8 mouse cellular contexts compared by ENCODE assay signal in the genomic region with DNA sequence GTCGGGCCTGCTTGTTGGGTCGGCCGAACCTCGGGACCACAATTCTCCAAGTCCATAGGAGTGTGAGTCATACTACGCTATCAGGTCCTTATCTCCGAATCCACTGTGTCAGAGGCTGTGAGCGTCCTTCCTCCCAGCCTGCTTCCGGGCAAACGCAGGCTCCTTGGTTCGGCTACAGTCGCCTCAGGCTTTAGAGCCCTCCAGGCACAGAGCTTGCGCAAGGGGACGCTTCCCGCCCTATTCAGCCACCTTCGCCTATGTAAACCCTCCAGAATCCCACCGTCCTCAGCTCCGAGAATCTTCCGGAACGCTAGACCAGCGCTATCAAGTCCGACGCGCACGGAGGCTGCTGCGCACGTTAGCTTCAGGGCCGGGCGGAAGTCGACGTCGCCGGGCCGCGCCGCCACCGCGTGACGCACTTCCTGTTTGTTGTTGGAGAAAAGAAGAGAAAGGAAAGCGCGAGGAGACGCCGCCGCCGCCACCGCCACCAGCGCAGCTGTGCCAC. TPM values are rescaled to one million over a fixed set of nuclear protein-coding genes. Genes with fewer than 3 reads are reported as not detected.
DNase-seq lines count a peak whose midpoint lies in the region; ATAC-seq and TF ChIP-seq lines count a peak whose summit lies in the region.

Dnajb6 (plus strand) TSS at position 132 of the 505 bp plus-strand sequence.
Gm5129 (minus strand) TSS at position 380 of the 505 bp plus-strand sequence.

- H3K27me3 ChIP-seq in MEL (ENCODE audit: control insufficient read depth in 1 of 2, insufficient read depth in 2 of 2, low read length in 2 of 2), result no peaks in the 10 kb centered on the region
- H3K27me3 ChIP-seq in cerebellum, adult 2 months (ENCODE audit: control insufficient read depth, insufficient read depth, low read length), result no peaks in the 10 kb centered on the region
- H3K27me3 ChIP-seq in lung, embryonic 16.5 days (ENCODE audit: control insufficient read depth, insufficient read depth, low read depth, low read length), result no peaks in the 10 kb centered on the region

- ATAC-seq in hematopoietic stem cell, adult 5-6 weeks (replicated peaks in 1 of 2; ENCODE audit: insufficient read depth in 1 of 2, low FRiP score in 2 of 2, low TSS enrichment in 1 of 2, low read depth in 1 of 2, poor library complexity in 2 of 2, severe bottlenecking in 2 of 2), result peak; percentile 80 to 90
- ATAC-seq in lung, embryonic 16.5 days (ENCODE audit: low read depth), result peak; percentile 97

- peak within 1 kb of the TSS; percentile 90 for H3K9ac ChIP-seq in MEL (ENCODE audit: control insufficient read depth, low read depth, low read length, poor library complexity, severe bottlenecking)
- H3K9ac ChIP-seq in lung, embryonic 16.5 days (ENCODE audit: low read length), result peak within 1 kb of the TSS; percentile 98

- H3K79me2 ChIP-seq in MEL (ENCODE audit: control insufficient read depth, insufficient read depth, low read length, poor library complexity), result peaks cover 46% of the 10 kb centered on the region

- no peaks in the 10 kb centered on the region for H3K9me3 ChIP-seq in MEL (replicated peaks; ENCODE audit: insufficient read depth, low read length)
- no peaks in the 10 kb centered on the region for H3K9me3 ChIP-seq in lung, embryonic 16.5 days (ENCODE audit: control insufficient read depth, low read length)

- H3K4me1 ChIP-seq in MEL (ENCODE audit: control insufficient read depth in 1 of 2, insufficient read depth in 2 of 2, low read length in 2 of 2), result peaks cover 1 to 21% of the 10 kb centered on the region in 2 experiments; a peak in 3 of 4 replicates
- no peaks in the 10 kb centered on the region; the same call in 1 of the 2 replicates for H3K4me1 ChIP-seq in cerebellum, adult 2 months (ENCODE audit: control insufficient read depth, insufficient read depth, low read length)
- peaks cover 9% of the 10 kb centered on the region for H3K4me1 ChIP-seq in lung, embryonic 16.5 days (replicated peaks; ENCODE audit: control insufficient read depth, insufficient read depth, low read length)

- TF ChIP-seq EP300 in MEL (IDR thresholded peaks at IDR 0.05; ENCODE audit: low read depth in 1 of 2, low read length in 2 of 2), result peak; percentile 52 to 79; a peak in 3 of 4 replicates

- TF ChIP-seq RAD21 in MEL (IDR thresholded peaks at IDR 0.05; ENCODE audit: low read depth, low read length), result no peak

- peak within 1 kb of the TSS; percentile 84 for H3K4me2 ChIP-seq in lung, embryonic 16.5 days (ENCODE audit: low read depth, low read length)

- DNase-seq in MEL (ENCODE audit: low read depth, low spot score), result peak; percentile 99
- peak; percentile 96 to 99 for DNase-seq in cerebellum, adult 2 months
- DNase-seq in forelimb bud, embryonic 11.5 days (ENCODE audit: low read depth, low spot score), result peak; percentile 89
- DNase-seq in layer of hippocampus, adult 9-10 months (ENCODE audit: low spot score), result peak; percentile 95
- peak; percentile 96 for DNase-seq in ovary, postnatal 10 days (ENCODE audit: low spot score)
- peak; percentile 95 to 98 for DNase-seq in thymus, postnatal 10 days (ENCODE audit: low spot score in 2 of 2)

- under 1% methylated on average over 46 of the region's 46 CpGs for WGBS in cerebellum, adult 2 months
- under 1% methylated on average over 46 of the region's 46 CpGs for whole genome bisulfite sequencing in lung, embryonic 16.5 days

- peaks cover 0 to 22% of the 10 kb centered on the region in 2 experiments; a peak in 2 of 4 replicates for H3K36me3 ChIP-seq in MEL (ENCODE audit: control insufficient read depth in 1 of 2, insufficient read depth in 2 of 2, low read length in 2 of 2)
- no peaks in the 10 kb centered on the region for H3K36me3 ChIP-seq in lung, embryonic 16.5 days (ENCODE audit: control insufficient read depth, insufficient read depth, low read length)

- H3K27ac ChIP-seq in MEL (ENCODE audit: control insufficient read depth, low read depth, low read length), result peak within 1 kb of the TSS; percentile 98
- peak within 1 kb of the TSS; percentile 98 for H3K27ac ChIP-seq in cerebellum, adult 2 months (ENCODE audit: insufficient read depth, low read length)
- peak within 1 kb of the TSS; percentile 99 for H3K27ac ChIP-seq in lung, embryonic 16.5 days (ENCODE audit: low read length)

- H3K4me3 ChIP-seq in MEL (ENCODE audit: control insufficient read depth in 1 of 2, insufficient read depth in 1 of 2, low read depth in 2 of 2, low read length in 2 of 2), result peak within 1 kb of the TSS; percentile 77 to 82
- peak within 1 kb of the TSS; percentile 98 for H3K4me3 ChIP-seq in cerebellum, adult 2 months (replicated peaks; ENCODE audit: insufficient read depth, low read depth, low read length)
- H3K4me3 ChIP-seq in lung, embryonic 16.5 days (ENCODE audit: low read length), result peak within 1 kb of the TSS; percentile 98

- TF ChIP-seq POLR2A in MEL (IDR thresholded peaks at IDR 0.05; ENCODE audit: control insufficient read depth in 1 of 2, insufficient read depth in 1 of 2, low read depth in 1 of 2, low read length in 2 of 2, poor library complexity in 1 of 2), result peak; percentile 87 to 95
- TF ChIP-seq POLR2A in cerebellum, adult 2 months (IDR thresholded peaks at IDR 0.05; ENCODE audit: borderline replicate concordance, insufficient read depth, low read length), result peak; percentile 94

- no peak for TF ChIP-seq CTCF in MEL (IDR thresholded peaks at IDR 0.05 in 2 of 3, conservative IDR thresholded peaks at IDR 0.05 in 1 of 3; ENCODE audit: control insufficient read depth in 1 of 3, insufficient read depth in 1 of 3, low read depth in 2 of 3, low read length in 3 of 3, poor library complexity in 1 of 3, severe bottlenecking in 1 of 3)
- TF ChIP-seq CTCF in cerebellum, adult 2 months (IDR thresholded peaks at IDR 0.05; ENCODE audit: borderline replicate concordance, insufficient read depth, low read depth, low read length), result no peak

TF ChIP-seq in MEL, 35 proteins besides CTCF, POLR2A, EP300 and RAD21 (continues in another document):
- TF ChIP-seq TBP (IDR thresholded peaks at IDR 0.05; ENCODE audit: low read depth, low read length) (peak; percentile 77), HCFC1 (IDR thresholded peaks at IDR 0.05; ENCODE audit: low read depth, low read length) (peak; percentile 96), GABPA (IDR thresholded peaks at IDR 0.05; ENCODE audit: low read depth, low read length) (peak; percentile 64; the same call in 1 of the 2 replicates), JUND (IDR thresholded peaks at IDR 0.05; ENCODE audit: low read depth, low read length) (peak; percentile 95), ZC3H11A (IDR thresholded peaks at IDR 0.05; ENCODE audit: low read depth, low read length) (no peak), NELFE (IDR thresholded peaks at IDR 0.05; ENCODE audit: low read depth, low read length) (peak; percentile 96), BHLHE40 (IDR thresholded peaks at IDR 0.05; ENCODE audit: borderline replicate concordance, low read depth, low read length) (no peak), NRF1 (IDR thresholded peaks at IDR 0.05; ENCODE audit: insufficient read depth, low read depth, low read length, poor library complexity, severe bottlenecking) (peak; percentile 79), MAX (IDR thresholded peaks at IDR 0.05; ENCODE audit: low read length) (peak; percentile 75), MAZ (IDR thresholded peaks at IDR 0.05; ENCODE audit: low read depth, low read length) (no peak; the same call in 1 of the 2 replicates), MEF2A (IDR thresholded peaks at IDR 0.05; ENCODE audit: extremely low read depth, insufficient replicate concordance, low read depth, low read length, poor library complexity, severe bottlenecking) (no peak), ZKSCAN1 (IDR thresholded peaks at IDR 0.05; ENCODE audit: low read depth, low read length) (no peak), UBTF (IDR thresholded peaks at IDR 0.05; ENCODE audit: borderline replicate concordance, insufficient read depth, low read depth, low read length) (0 out of 2 replicates have a peak, but pooled peaks have one; percentile 37), MYC (IDR thresholded peaks at IDR 0.05; ENCODE audit: low read depth, low read length) (peak; percentile 91), USF1 (IDR thresholded peaks at IDR 0.05; ENCODE audit: low read depth, low read length) (peak; percentile 50; the same call in 1 of the 2 replicates), CHD2 (IDR thresholded peaks at IDR 0.05; ENCODE audit: low read length) (no peak), GATA1 (IDR thresholded peaks at IDR 0.05; ENCODE audit: low read depth, low read length) (peak; percentile 96), SIN3A (IDR thresholded peaks at IDR 0.05; ENCODE audit: low read length) (peak; percentile 97), E2F4 (IDR thresholded peaks at IDR 0.05; ENCODE audit: borderline replicate concordance, low read depth, low read length) (peak; percentile 61; the same call in 1 of the 2 replicates), KAT2A (conservative IDR thresholded peaks at IDR 0.05; ENCODE audit: low read depth, low read length) (peak; percentile 87), TAL1 (IDR thresholded peaks at IDR 0.05; ENCODE audit: low read length) (peak; percentile 30; the same call in 1 of the 2 replicates), SMC3 (IDR thresholded peaks at IDR 0.05; ENCODE audit: low read depth, low read length) (no peak), MYB (IDR thresholded peaks at IDR 0.05; ENCODE audit: low read depth, low read length) (peak; percentile 58), ELF1 (IDR thresholded peaks at IDR 0.05; ENCODE audit: low read depth, low read length) (peak; percentile 94), ZNF384 (IDR thresholded peaks at IDR 0.05; ENCODE audit: low read depth, low read length) (0 out of 2 replicates have a peak, but pooled peaks have one; percentile 6), TCF12 (IDR thresholded peaks at IDR 0.05; ENCODE audit: low read depth, low read length) (peak; percentile 71)

RNA-seq across cellular contexts. Expression of gene Dnajb6, which starts in this region (rescaled TPM):
- total RNA-seq in MEL (2012; rRNA removed), result 125 and 131 TPM in 2 replicates
- polyA plus RNA-seq in MEL (2012; ENCODE audit: insufficient read depth in 1 of 2, insufficient read length in 2 of 2, low read depth in 1 of 2, low replicate concordance in 2 of 2, missing spikeins in 1 of 2), result 100 to 1,000 TPM in 1 of 2 experiments, not detected in 1; 157 TPM
- 161 and 163 TPM in 2 replicates for polyA plus RNA-seq in cerebellum, adult 2 months (2012; rRNA removed)
- total RNA-seq in hematopoietic stem cell, adult 5-6 weeks (2017), result 170 and 198 TPM in 2 replicates
- polyA plus RNA-seq in lung, embryonic 16.5 days (2015; fragmentation: Nextera tagmentation; extraction: Ambion mirVana), result 124 and 142 TPM in 2 replicates

RNA-seq across cellular contexts. Expression of gene Gm5129, which starts in this region (rescaled TPM):
- 1.0 TPM in 1 of 2 replicates, not detected in the other for total RNA-seq in MEL (2012; rRNA removed)
- not detected for polyA plus RNA-seq in MEL (2012; ENCODE audit: insufficient read depth in 1 of 2, insufficient read length in 2 of 2, low read depth in 1 of 2, low replicate concordance in 2 of 2, missing spikeins in 1 of 2)
- 0.84 TPM in 1 of 2 replicates, not detected in the other for polyA plus RNA-seq in cerebellum, adult 2 months (2012; rRNA removed)
- total RNA-seq in hematopoietic stem cell, adult 5-6 weeks (2017), result 9.4 TPM in 1 of 2 replicates, not detected in the other
- polyA plus RNA-seq in lung, embryonic 16.5 days (2015; fragmentation: Nextera tagmentation; extraction: Ambion mirVana), result not detected in 2 replicates

Comparison
In these comparisons a context has a peak if more than half of its experiments do, and no peak if none do; other contexts are left out.
1. Peak in every context shown above with its lines: DNase-seq, ATAC-seq, H3K4me3 ChIP-seq and H3K27ac ChIP-seq.